Mouse (Mus musculus): Measurements from ENCODE around the gene F13a1.

- TF ChIP-seq POLR2A (IDR thresholded peaks at IDR 0.05; ENCODE audit: borderline replicate concordance, control insufficient read depth, low read depth, low read length): no peak
- TF ChIP-seq CTCF (IDR thresholded peaks at IDR 0.05; ENCODE audit: control insufficient read depth, insufficient read depth, low read length): no peak
Observed at GRCm38 (mm10) chr13:37025996-37026579, 24.0 kb downstream of the F13a1 start.
